Mouse (Mus musculus) hindbrain, postnatal 0 days (tissue): Measurements from ENCODE around the gene Anxa3. TPM values are rescaled to one million over a fixed set of nuclear protein-coding genes. Genes with fewer than 3 reads are reported as not detected.

Experiments
- ATAC-seq: fragments of 200-750 bp; cut with Nextera tagmentation; 2 replicates; pipeline ENCODE4 v1.8.0; 2017; ENCODE audit warnings: mild to moderate bottlenecking, moderate TSS enrichment, moderate library complexity
- DNase-seq: peaks from one replicate; pipeline ENCODE4 v3.0.0-alpha.2; 2015; ENCODE audit warnings: low spot score
- H3K27ac ChIP-seq: fragments of 300-500 bp; sonication (generic); 2 replicates; pipeline ENCODE4 v1.5.1; 2014; ENCODE audit warnings: mild to moderate bottlenecking
- H3K27me3 ChIP-seq: fragments of 300-500 bp; sonication (generic); 2 replicates; pipeline ENCODE4 v1.6.1; 2014; ENCODE audit warnings: low read length, mixed read lengths; ENCODE audit not compliant: insufficient read depth
- H3K36me3 ChIP-seq: fragments of 300-500 bp; sonication (generic); 2 replicates; pipeline ENCODE4 v1.6.1; 2014; ENCODE audit warnings: low read length, mixed read lengths; ENCODE audit not compliant: insufficient read depth
- H3K4me1 ChIP-seq: fragments of 300-500 bp; sonication (generic); 2 replicates; pipeline ENCODE4 v1.6.1; 2014; ENCODE audit warnings: antibody characterized with exemption, low read length, mixed read lengths; ENCODE audit not compliant: insufficient read depth
- H3K4me2 ChIP-seq: fragments of 300-500 bp; sonication (generic); 2 replicates; pipeline ENCODE4 v1.6.1; 2014; ENCODE audit warnings: low read depth, mild to moderate bottlenecking, low read length, moderate library complexity, mixed read lengths
- H3K4me3 ChIP-seq: fragments of 300-500 bp; sonication (generic); 2 replicates; pipeline ENCODE4 v1.5.1; 2014; ENCODE audit warnings: low read length
- H3K9ac ChIP-seq: fragments of 300-500 bp; sonication (generic); replicated peaks from 2 replicates; pipeline ENCODE4 v1.6.1; 2014; ENCODE audit warnings: mild to moderate bottlenecking, low read length, moderate library complexity, mixed read lengths
- H3K9me3 ChIP-seq: fragments of 300-500 bp; sonication (generic); 2 replicates; pipeline ENCODE4 v1.6.1; 2016; ENCODE audit warnings: low read length, mixed read lengths
- CTCF ChIP-seq: IDR thresholded peaks from 2 replicates; pipeline ENCODE4 v1.5.1; 2016; ENCODE audit warnings: antibody characterized with exemption, control low read depth, low read depth
- WGBS: fragments of 180-500 bp; shearing (Covaris S2); extraction: QIAGEN DNeasy Blood & Tissue Kit; methylation state at CpG from one replicate; pipeline ENCODE4 v1.1.7; 2014; 5-methylcytosine and 5-hydroxymethylcytosine counted together
- polyA plus RNA-seq: library from polyadenylated mRNA; unstranded; fragments of >200 nt; fragmentation: Nextera tagmentation; extraction: Ambion mirVana; gene quantifications from 2 replicates; pipeline ENCODE4 v1.2.1, GENCODE M21; 2015
- total RNA-seq: library from RNA; depleted of rRNA; stranded (reverse); fragments of >200 nt; gene quantifications from 2 replicates; pipeline ENCODE4 v1.2.3, GENCODE M21; 2014; rRNA removed

The Anxa3 gene
- total RNA-seq = 23.8 and 23.9 TPM in 2 replicates
- polyA plus RNA-seq = 30.3 and 31.7 TPM in 2 replicates

- H3K27me3 ChIP-seq = no peaks in the 10 kb centered on the region
- WGBS = 11% methylated on average over 24 of the region's 26 CpGs
- peak within 1 kb of the TSS; percentile 70 for H3K4me2 ChIP-seq
- peak within 1 kb of the TSS; percentile 39 for H3K4me3 ChIP-seq
- no peak within 1 kb of the TSS; the same call in 1 of the 2 replicates for H3K9ac ChIP-seq
- H3K27ac ChIP-seq = no peak within 1 kb of the TSS
- DNase-seq (no peak), ATAC-seq (peak; percentile 82; the same call in 1 of the 2 replicates)
- H3K36me3 ChIP-seq = no peaks in the 10 kb centered on the region
- TF ChIP-seq CTCF = no peak
- H3K4me1 ChIP-seq = no peaks in the 10 kb centered on the region; the same call in 1 of the 2 replicates
- no peaks in the 10 kb centered on the region for H3K9me3 ChIP-seq
These were observed at the start of gene Anxa3 for GRCm38 (mm10) chr5:96792936-96793718. Gene Anxa3, plus strand, starts transcription at chr5:96793339.

GRCm38 (mm10) chr5:96747195-96747984 is 45.7 kb upstream of the Anxa3 start:
- Histone ChIP-seq H3K36me3 (no peaks in the 10 kb centered on the region; the same call in 1 of the 2 replicates), H3K9me3 (no peaks in the 10 kb centered on the region), H3K27me3 (no peaks in the 10 kb centered on the region), H3K27ac (no peak overlapping the region), H3K4me1 (no peaks in the 10 kb centered on the region), H3K4me3 (no peak overlapping the region), H3K4me2 (no peak overlapping the region), H3K9ac (no peak overlapping the region)
- ATAC-seq (no peak), DNase-seq (peak; percentile 34)
- 25% methylated on average over 8 of the region's 8 CpGs for WGBS
- TF ChIP-seq CTCF = no peak

DNA sequence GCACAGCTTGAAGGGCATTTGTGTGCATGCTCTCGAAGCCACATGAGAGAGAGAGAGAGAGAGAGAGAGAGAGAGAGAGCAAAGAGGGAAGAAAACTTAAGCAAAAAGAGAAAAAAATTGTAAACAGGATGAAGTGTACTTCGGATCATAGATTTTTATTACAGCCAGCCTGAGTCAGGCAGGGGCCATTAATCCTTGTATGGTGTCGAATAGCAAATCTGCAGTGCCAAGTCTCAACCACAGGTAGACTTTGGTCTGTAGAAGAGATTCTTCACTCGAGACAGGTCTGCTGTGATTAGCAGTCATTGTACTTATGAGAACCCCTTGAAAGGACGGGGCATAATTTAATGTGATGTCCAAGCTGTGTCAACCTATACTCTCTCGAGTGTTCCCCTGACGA is 35.5 kb upstream of the Anxa3 start:
- DNase-seq = no peak
- Histone ChIP-seq H3K27me3 (no peaks in the 10 kb centered on the region), H3K9me3 (no peaks in the 10 kb centered on the region), H3K27ac (no peak overlapping the region), H3K9ac (no peak overlapping the region), H3K36me3 (no peaks in the 10 kb centered on the region), H3K4me1 (no peaks in the 10 kb centered on the region), H3K4me3 (no peak overlapping the region), H3K4me2 (no peak overlapping the region)
- TF ChIP-seq CTCF = no peak
- 90% methylated on average over 7 of the region's 7 CpGs for WGBS
- ATAC-seq = no peak

DNA sequence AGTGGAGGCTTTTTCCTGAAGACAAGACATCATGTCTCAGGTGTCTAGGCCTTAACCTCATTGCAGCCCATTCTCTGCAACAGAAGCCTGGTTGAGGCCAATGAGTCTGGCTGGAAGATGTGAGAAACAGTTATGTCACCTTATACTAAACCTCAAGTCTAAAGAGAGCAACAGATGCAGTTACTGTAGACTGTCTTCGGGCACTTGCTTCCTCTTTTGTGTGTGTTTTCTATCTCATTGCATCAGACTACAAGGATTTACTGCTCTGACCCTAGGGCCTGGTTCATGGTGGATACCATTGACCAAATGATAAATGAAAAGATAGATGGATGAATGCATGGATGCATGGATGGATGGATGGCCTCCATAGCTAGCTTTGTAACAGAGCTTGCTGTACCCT is 31.1 kb upstream of the Anxa3 start:
- DNase-seq = no peak
- no peaks in the 10 kb centered on the region for H3K4me1 ChIP-seq
- H3K9ac ChIP-seq = no peak overlapping the region
- no peak for TF ChIP-seq CTCF
- H3K27ac ChIP-seq = no peak overlapping the region
- no peaks in the 10 kb centered on the region for H3K36me3 ChIP-seq
- H3K9me3 ChIP-seq = no peaks in the 10 kb centered on the region
- no peak overlapping the region for H3K4me3 ChIP-seq
- H3K4me2 ChIP-seq = no peak overlapping the region
- 89% methylated on average over 1 of the region's 1 CpGs for WGBS
- H3K27me3 ChIP-seq = no peaks in the 10 kb centered on the region
- no peak for ATAC-seq

DNA sequence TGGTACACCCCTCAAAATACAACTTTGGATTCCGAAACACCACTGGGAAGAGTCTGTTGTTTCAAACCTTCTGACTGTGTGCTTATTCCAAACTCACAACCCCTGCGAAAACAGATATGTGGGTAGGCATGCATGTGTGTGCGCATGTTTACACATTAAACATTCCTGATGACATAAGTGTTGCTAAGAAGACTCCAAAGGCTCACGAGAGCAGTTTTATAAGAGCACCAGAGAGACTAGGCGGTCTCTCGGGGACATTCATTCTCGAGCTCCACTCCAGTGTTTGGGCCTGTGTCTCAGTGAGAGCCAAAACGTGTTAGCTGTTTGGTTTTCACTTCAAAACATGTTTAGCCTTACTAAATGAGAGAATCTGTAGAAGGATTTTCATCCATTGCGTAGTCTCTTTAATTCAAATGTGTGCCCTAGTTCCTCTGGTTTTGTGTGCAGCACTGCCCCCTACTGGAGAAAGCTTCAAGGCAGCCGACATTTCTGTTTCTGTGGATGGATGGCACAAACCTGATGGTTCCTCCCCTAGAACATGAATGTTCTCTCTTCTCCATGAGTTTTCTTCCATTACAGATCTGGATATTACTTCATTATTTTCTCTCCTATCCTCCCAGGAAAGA is 24.2 kb upstream of the Anxa3 start:
- no peaks in the 10 kb centered on the region for H3K4me1 ChIP-seq
- peak; percentile 91 for TF ChIP-seq CTCF
- no peaks in the 10 kb centered on the region for H3K27me3 ChIP-seq
- no peaks in the 10 kb centered on the region for H3K36me3 ChIP-seq
- no peak overlapping the region for H3K4me2 ChIP-seq
- no peaks in the 10 kb centered on the region for H3K9me3 ChIP-seq
- H3K9ac ChIP-seq = no peak overlapping the region
- no peak overlapping the region for H3K4me3 ChIP-seq
- DNase-seq = peak; percentile 87
- H3K27ac ChIP-seq = no peak overlapping the region
- ATAC-seq = peak; percentile 59
- WGBS = 62% methylated on average over 10 of the region's 10 CpGs

- 79% methylated on average over 14 of the region's 14 CpGs for WGBS
- DNase-seq = no peak
- Histone ChIP-seq H3K4me3 (no peak overlapping the region), H3K9me3 (no peaks in the 10 kb centered on the region), H3K4me2 (no peak overlapping the region), H3K27me3 (no peaks in the 10 kb centered on the region), H3K27ac (no peak overlapping the region), H3K9ac (no peak overlapping the region), H3K4me1 (no peaks in the 10 kb centered on the region), H3K36me3 (no peaks in the 10 kb centered on the region)
- no peak for TF ChIP-seq CTCF
- ATAC-seq = no peak
These were observed 9.4 kb upstream of the Anxa3 start for GRCm38 (mm10) chr5:96783506-96784288.
